Mouse (Mus musculus): ENCODE measurements around the gene Iqub. TPM values are rescaled to one million over a fixed set of nuclear protein-coding genes. Genes with fewer than 3 reads are reported as not detected.

Gene Iqub
- 0.01 TPM in 2 replicates for polyA plus RNA-seq (2012; rRNA removed)

DNA sequence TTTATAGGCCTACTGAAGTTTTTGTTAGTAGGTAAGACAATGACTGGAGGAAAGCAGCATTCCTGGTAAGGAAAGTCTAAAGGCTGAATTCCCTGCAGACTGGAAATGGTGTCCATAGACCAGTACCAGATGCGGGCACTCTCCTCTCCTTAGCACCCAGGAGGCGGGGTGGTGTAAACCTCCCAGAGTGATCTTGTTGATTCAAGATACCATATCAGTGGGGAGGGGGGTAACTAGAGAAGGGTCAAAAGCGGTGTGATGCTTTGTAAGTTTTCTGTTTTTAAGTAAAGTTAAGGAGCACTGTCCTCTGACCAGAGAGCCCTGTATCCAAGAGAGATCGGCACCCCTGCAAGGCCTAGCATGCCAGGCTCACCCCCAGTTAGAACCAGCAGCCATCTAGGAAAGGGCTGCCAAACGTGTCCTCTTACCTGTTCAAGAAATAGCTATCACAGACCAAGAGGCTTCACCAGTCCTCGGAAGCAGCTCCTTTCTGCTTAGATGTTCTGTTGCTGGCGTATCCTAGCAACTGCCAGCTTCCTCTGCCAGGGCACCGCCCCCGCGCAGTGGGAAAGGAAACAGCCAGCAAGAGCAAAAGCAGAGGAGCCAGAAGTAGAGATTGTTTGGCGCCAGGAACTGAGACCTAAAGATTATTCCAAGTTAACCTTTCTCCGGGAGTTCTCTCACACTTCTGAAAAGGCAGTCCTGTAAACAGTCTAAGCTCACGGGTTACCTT is at the start of gene Iqub:
Iqub (minus strand) TSS at position 516 of the 733 bp plus-strand sequence.

DNA sequence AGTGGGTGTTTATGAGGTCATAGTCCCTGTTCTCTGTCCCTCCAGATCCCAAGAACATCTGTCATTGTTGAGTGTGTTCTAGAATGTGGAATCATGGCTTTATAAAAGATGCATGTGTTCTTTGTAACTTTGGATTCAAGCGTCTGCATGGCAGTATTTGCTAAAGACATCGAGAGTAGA is 13.1 kb upstream of the Iqub start, which contains the start of gene Asb15:
Asb15 (plus strand) TSS at position 81 of the 180 bp plus-strand sequence.

DNA sequence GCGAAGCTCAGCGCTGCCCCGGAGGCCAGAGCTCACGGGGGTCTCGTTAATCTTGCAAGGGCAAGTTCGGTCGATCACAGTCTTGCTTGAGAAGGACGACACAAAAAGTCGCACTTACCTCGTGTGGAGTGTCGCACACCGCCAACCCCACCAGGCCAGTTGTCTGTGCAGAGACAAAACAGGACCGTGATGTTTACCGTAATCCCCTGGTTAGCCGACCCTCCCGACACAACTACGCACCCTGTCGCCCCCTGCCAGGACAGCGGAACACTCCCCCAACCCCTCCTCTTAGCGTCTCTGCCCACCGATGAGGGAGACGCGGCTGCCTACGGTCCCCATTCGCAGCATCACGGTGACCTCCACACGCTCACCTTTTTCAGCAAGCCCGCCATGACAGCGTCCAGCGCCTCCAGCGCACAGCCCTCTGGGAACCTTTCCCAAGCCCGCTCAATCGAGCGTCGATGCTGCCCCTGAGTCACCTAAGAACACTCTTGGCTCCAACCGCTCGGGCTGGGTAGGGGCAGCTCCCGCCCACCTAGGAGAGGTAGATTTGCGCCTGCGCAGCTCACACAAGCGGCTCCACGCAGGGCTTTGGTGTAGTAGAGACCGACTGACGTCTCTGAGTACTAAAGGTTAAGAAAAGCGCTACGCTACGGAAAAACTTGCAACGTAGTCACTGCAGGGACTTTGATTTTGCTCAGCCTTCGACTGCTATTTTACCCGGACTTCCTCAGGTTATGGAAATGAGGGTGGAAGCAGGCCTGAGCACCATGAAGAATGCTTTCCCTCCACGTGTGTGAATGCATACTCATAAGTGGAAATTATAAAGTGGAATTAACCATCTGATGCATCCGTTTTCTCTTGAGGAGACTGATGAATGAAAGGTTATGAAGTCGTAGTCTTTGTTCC is 12.5 kb upstream of the Iqub start, which contains the start of gene Ndufa5:
Ndufa5 (minus strand) TSS at position 859 of the 909 bp plus-strand sequence.

Other genes with a start within 250 kb of the Iqub start
- gene Ndufa5, start 12.9 kb upstream of the Iqub start, polyA plus RNA-seq (2012; rRNA removed): 22.6 and 23.0 TPM in 2 replicates
- 0.02 TPM in 1 of 2 replicates, not detected in the other for gene Asb15, start 13.1 kb upstream of the Iqub start, polyA plus RNA-seq (2012; rRNA removed)
- gene Lmod2, start 82.7 kb upstream of the Iqub start, polyA plus RNA-seq (2012; rRNA removed): 0.03 and 0.12 TPM in 2 replicates
- gene Wasl, start 149.9 kb upstream of the Iqub start, polyA plus RNA-seq (2012; rRNA removed): 5.6 and 7.0 TPM in 2 replicates
- not detected in 2 replicates for gene Hyal6, start 218.2 kb upstream of the Iqub start, polyA plus RNA-seq (2012; rRNA removed)
- not detected in 2 replicates for gene Hyal4, start 233.3 kb upstream of the Iqub start, polyA plus RNA-seq (2012; rRNA removed)

Data from liver, embryonic 14 days (tissue).